Mouse (Mus musculus): Measurements from ENCODE around the gene Trim72. TPM values are rescaled to one million over a fixed set of nuclear protein-coding genes. Genes with fewer than 3 reads are reported as not detected.
"Not testable (repeated sequence)": the region's sequence is repeated elsewhere in the genome, so short reads cannot be mapped to it uniquely, and the experiment has no call there.

Trim72 gene
- polyA plus RNA-seq, 1 experiment = 1.2 TPM

DNA sequence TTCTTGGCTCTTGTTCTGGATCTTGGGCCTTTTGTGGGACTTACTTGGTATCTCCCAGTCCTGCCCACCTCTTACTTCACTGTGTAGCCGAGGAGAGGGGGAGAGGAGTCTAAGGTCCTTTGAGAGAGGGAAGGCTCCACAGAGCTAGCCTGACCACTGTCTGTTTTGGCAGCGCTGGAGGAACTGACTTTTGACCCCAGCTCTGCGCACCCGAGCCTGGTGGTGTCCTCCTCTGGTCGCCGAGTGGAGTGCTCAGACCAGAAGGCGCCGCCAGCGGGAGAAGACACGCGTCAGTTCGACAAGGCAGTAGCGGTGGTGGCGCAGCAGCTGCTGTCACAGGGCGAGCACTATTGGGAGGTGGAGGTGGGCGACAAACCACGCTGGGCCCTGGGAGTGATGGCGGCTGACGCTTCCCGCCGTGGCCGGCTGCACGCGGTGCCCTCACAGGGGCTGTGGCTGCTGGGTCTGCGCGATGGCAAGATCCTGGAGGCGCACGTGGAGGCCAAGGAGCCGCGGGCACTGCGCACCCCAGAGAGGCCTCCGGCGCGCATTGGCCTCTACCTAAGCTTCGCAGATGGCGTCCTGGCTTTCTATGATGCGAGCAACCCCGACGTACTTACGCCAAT lies 6.1 kb downstream of the Trim72 start:
- no peak for DNase-seq (ENCODE audit: low read depth)

DNA sequence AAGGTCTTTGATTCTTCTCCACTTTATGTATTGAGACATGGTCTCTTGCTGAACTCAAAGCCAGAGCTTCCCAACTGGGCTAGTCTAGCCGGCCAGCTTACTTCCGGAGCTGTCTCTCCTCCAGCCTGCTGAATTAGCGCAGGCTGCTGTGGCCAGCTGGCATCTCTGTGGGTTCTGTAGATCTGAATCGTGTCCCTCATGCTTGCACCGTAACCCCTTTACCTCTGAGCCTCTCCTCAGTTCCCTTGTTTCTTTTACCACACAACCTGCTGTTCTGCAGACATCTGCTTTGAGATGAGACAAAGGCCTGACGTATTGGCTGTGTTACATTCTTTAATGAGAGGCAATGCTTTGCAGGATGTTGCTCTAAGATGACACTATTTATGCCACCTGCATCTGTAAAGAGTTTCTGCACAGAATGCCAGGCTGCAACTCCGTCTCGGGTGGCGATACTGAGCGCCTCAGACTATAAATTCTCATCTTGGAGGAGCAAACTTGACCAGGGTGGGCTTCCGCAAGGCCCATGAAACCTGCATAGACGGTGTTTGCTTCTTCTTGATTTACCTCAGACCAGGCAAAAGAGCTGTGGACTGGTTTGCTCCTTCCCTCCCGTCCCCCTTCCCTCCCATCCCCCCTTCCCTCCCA lies 8.5 kb downstream of the Trim72 start:
- DNase-seq (ENCODE audit: low read depth) = no peak

GRCm38 (mm10) chr7:128013116-128013515 lies 9.4 kb downstream of the Trim72 start:
- DNase-seq (ENCODE audit: low read depth) = no peak

DNA sequence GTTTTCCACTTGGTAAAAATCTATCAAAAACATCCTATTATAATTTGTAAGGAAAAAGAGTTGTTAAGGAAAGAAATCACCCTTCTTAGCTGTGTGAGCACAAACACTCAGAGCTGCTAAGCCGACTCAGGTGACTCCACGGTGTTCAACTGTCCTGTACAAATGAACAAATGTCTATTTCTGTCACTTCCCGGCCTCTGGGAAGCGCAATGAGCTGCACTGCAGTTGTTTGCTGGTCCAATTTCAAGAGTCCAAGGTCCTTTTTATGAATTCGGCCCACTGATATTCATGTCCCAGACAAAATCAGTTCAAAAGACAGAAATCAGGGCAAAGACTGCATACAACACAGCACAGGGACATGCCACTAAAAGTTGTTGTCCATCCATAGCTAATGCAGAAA lies 12.4 kb downstream of the Trim72 start:
- DNase-seq (ENCODE audit: low read depth) = not testable (repeated sequence)

DNA sequence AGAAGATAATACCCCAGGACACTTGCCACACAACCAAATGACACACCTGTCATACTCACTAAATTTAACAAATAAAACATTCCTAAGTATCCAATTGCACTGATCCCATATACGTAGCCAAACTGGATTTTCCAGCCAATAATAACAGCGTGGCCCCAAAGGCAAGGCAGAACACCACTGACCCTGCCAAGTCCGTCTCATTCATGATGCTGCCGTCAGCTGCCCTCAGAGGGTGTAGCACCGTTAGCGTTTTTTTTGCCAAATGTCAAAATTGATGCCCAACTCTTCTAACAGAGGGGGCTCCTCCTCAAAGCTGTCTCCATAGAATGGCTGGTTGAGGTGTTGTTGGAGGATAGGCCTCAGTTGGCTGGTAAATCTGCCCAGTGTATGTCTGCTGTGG lies 12.9 kb downstream of the Trim72 start:
- DNase-seq (ENCODE audit: low read depth) = no peak

GRCm38 (mm10) chr7:128018275-128018674 lies 14.5 kb downstream of the Trim72 start:
- no peak for DNase-seq (ENCODE audit: low read depth)

DNA sequence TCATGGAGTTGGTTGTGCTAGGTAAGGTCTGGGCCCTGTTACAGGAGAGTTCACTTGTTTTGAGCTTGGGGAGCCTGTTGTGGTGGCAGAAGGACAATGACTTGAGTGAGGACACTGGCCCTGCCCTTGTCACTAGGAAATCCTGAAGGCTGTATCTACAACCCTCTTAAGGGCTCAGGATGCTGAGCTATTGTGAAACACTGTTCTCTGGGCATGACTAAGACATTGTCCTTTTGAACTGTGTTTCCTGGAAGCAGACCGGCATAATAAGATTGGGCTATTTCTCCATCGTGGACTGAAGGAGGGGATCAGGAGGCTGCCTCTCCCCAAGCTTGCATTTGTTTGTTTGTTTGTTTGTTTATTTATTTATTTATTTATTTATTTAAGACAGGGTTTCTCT lies 15.4 kb downstream of the Trim72 start:
- no peak for DNase-seq (ENCODE audit: low read depth)

DNA sequence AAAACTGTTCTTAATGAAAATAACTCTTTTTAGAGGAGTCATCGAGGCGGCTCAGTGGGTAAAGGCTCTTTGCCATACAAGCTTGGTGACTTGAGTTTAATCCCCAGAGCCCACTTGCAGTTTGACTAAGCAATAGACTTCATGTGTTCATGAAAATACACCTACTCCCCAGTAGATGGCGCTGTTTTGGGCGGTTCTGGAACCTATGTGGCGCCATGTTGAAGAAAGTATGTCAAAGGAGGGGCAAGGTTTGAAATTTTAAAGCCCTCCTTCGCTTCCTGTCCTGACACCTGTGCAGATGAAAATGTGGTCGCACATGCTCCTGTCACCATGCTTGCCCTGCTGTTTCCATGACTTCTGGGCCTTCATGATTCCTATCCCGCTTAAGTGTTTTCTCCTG lies 19.2 kb downstream of the Trim72 start:
- DNase-seq (ENCODE audit: low read depth) = no peak

GRCm38 (mm10) chr7:128023565-128023964 lies 19.8 kb downstream of the Trim72 start:
- no peak for DNase-seq (ENCODE audit: low read depth)

- no peak for DNase-seq (ENCODE audit: low read depth)
These were observed 20.6 kb downstream of the Trim72 start for GRCm38 (mm10) chr7:128024364-128024763.

DNA sequence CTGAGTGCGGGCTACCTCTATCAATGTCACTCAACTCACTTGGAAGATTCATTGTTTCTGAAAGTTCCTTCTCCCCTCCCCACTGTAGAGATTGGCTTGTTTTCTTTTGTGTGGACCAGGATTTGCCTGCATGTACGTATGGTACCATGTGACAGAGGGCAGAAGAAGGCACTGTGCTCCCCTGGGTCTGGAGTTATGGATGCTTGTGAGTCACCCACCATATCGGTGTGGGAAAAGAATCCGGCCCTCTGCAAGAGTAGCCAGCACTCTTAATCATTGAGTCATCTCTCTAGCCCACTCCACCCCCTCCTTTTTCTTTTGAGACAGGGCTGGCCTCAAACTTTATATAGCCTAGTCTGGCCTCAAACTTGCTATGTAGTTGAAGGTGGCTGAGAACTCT lies 21.2 kb downstream of the Trim72 start:
- DNase-seq (ENCODE audit: low read depth) = no peak

DNA sequence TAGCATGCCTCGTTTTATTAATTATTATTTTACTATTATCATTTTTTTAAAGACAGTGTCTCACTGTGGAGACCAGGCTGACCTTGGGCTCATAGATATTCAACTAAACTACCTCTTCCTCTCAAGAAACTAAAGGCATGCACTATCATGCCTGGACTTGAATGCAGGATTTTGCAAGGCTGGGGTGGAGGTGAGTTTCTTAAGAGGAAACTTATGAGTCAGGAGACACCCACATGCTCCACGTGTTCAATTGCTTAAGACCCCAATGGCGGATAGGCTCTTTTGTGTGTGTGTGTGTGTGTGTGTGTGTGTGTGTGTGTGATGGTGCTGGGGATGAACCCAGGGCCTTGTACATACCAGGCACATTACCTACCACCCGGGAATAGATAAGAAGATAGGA lies 21.6 kb downstream of the Trim72 start:
- peak; percentile 99 for DNase-seq (ENCODE audit: low read depth)

DNA sequence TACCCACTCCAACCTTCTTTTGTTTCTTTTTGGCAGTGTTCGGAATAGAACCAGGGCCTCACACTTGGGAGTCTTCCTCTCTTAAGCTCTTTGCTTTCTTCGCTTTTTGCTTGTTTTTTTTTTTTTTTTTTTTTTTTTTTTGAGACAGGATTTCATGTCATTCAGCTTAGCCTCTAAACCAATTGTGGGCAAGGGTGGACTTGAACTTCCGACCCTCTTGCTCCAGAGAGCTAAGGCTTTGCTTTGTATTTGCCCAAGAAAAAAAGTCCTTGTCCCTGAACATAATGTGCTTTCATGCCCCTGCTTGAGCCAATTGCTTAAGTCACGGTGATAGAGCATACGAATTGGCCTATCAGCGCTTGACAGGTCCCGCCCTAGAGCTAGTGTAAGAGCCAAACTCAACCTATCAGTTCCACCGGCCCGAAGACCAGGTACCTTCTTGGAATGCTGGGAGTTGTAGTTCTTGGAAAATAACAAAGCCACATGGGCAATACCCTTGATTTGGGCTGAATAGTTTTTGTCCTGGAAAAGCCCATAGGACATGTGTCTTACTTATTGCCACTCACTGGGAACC lies 27.7 kb downstream of the Trim72 start:
- peak; percentile 62 for DNase-seq (ENCODE audit: low read depth)

GRCm38 (mm10) chr7:128032290-128032988 lies 28.7 kb downstream of the Trim72 start:
- no peak for DNase-seq (ENCODE audit: low read depth)

DNA sequence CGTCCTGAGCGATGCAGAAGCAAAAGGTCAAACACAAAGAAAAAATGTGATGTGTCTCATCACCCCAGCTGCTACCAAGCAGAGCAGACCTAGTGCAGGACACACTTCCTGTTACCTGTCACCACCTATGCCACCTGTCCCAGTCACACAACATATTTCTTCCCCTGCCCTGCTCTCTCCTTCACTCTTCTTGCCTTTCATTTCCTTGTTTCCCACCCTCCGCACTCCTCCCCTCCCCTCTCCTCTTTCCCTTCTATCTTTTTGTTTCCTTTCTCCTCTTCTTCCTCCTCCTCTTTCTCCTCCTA lies 29.2 kb downstream of the Trim72 start:
- no peak for DNase-seq (ENCODE audit: low read depth)

DNA sequence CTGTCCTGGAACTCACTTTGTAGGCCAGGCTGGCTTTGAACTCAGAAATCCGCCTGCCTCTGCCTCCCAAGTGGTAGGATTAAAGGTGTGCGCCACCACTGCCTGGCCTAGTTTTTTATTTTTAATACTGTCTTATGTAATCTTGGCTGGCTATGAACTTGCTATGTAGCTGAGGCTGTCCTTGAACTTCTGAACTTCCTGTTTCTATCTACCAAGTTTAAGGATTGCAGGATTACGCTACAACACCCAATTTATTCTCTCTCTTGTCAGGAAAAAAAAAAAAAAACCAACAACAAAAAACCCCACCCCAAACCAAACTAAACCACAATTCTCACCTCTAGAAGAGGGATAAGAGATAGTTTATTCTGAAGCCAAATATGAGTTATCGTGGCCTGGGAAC lies 29.9 kb downstream of the Trim72 start:
- DNase-seq (ENCODE audit: low read depth) = no peak

GRCm38 (mm10) chr7:128042161-128042820 lies 38.5 kb downstream of the Trim72 start:
- DNase-seq (ENCODE audit: low read depth) = not testable (repeated sequence)

DNA sequence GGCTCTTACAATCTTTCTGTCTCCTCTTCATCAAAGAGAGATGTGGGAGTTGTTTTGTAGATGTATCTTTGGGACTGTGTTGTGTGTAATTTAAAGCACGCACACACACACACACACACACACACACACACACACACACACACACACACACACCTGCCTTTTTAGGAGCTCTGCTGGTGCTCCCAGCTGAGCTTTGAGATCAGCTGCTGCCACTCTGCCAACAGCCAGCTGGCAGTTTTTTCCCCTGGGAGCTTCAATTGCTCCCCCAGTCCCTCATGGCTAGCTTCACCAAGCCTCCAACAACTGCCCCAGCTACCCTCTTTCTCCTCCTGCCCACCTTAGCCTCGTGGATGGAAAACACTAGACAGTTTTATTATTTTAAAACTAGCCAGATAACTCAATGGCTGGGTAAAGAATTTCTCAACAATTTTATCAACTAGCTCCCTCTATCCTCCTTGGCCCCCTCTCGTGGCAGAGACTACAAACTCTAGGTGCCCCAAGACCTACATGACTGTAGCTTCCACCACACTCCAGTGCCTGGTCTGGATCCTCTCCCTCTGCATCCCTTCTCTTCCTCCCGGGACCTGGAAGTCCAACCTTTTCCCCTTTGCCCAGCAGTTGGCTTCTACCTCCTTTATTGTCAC lies 40.5 kb downstream of the Trim72 start:
- DNase-seq (ENCODE audit: low read depth) = no peak

DNA sequence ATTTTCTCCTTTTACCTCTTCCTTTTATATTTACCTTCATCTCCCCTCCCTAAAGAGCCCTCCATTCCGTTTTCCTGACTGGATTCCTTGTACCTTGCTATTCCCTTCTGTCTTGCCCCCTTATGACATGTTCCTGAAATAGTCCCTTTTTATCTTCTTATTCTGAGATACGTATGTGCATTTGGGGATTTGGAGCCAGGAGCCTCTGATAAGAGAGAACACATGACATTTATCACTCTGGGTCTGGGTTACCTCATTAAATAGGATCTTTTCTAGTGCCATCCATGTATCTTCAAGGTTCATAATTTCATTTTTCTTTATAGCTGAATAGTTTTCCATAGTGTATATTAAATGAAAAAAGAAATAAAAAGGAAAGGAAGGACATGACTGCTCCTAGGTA lies 41.9 kb downstream of the Trim72 start:
- DNase-seq (ENCODE audit: low read depth) = no peak

DNA sequence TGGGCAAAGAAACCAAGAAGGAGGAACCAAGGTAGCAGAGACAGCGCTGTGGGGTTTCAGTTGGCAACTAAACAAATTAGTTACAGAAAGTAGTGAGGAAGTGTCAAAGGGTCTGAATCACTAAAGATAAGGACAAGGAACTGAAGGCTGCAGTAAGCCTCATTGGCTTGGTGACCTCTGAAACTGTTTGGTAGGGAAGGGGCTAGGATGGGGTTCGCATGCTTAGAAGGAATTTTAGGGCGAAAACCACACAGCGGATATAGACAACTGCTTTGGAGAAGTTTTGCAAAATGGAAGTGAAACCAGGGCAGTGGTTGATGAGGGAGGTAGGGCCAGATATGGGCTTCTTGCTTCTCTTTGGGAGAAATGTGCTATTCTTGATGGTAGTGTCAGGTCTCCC lies 45.1 kb downstream of the Trim72 start:
- no peak for DNase-seq (ENCODE audit: low read depth)

GRCm38 (mm10) chr7:128049254-128049653 lies 45.5 kb downstream of the Trim72 start:
- DNase-seq (ENCODE audit: low read depth) = no peak

DNA sequence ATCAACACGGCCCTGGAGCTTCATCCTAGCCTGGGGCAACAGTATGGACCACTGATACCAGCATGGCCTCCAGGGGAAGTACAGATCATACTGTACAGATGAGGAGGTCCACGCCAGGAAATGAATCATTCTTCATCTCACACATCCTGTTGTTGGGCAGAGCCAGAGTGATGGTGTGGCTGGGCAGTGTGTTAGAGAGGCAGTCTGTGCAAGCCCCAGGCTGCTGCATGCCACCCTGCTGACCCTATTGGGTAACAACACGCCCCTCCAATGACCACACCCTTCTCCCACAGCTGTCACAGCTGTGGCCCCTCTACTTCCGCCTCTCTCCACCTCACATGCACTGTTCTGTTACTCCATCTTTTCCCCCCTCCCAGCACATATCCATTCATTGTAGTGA lies 47.0 kb downstream of the Trim72 start:
- no peak for DNase-seq (ENCODE audit: low read depth)

All from gonadal fat pad, adult 2 months (tissue).